Mouse (Mus musculus) hindbrain, postnatal 0 days (tissue): ENCODE results near the gene Cep95. TPM values are rescaled to one million over a fixed set of nuclear protein-coding genes. Genes with fewer than 3 reads are reported as not detected.
"Not testable (repeated sequence)": the region's sequence is repeated elsewhere in the genome, so short reads cannot be mapped to it uniquely, and the experiment has no call there.

ENCODE experiments used
- ATAC-seq: fragments of 200-750 bp; cut with Nextera tagmentation; 2 replicates; pipeline ENCODE4 v1.8.0; 2017; ENCODE audit warnings: mild to moderate bottlenecking, moderate TSS enrichment, moderate library complexity
- DNase-seq: peaks from one replicate; pipeline ENCODE4 v3.0.0-alpha.2; 2015; ENCODE audit warnings: low spot score
- H3K27ac ChIP-seq: fragments of 300-500 bp; sonication (generic); 2 replicates; pipeline ENCODE4 v1.5.1; 2014; ENCODE audit warnings: mild to moderate bottlenecking
- H3K27me3 ChIP-seq: fragments of 300-500 bp; sonication (generic); 2 replicates; pipeline ENCODE4 v1.6.1; 2014; ENCODE audit warnings: low read length, mixed read lengths; ENCODE audit not compliant: insufficient read depth
- H3K36me3 ChIP-seq: fragments of 300-500 bp; sonication (generic); 2 replicates; pipeline ENCODE4 v1.6.1; 2014; ENCODE audit warnings: low read length, mixed read lengths; ENCODE audit not compliant: insufficient read depth
- H3K4me1 ChIP-seq: fragments of 300-500 bp; sonication (generic); 2 replicates; pipeline ENCODE4 v1.6.1; 2014; ENCODE audit warnings: antibody characterized with exemption, low read length, mixed read lengths; ENCODE audit not compliant: insufficient read depth
- H3K4me2 ChIP-seq: fragments of 300-500 bp; sonication (generic); 2 replicates; pipeline ENCODE4 v1.6.1; 2014; ENCODE audit warnings: low read depth, mild to moderate bottlenecking, low read length, moderate library complexity, mixed read lengths
- H3K4me3 ChIP-seq: fragments of 300-500 bp; sonication (generic); 2 replicates; pipeline ENCODE4 v1.5.1; 2014; ENCODE audit warnings: low read length
- H3K9ac ChIP-seq: fragments of 300-500 bp; sonication (generic); replicated peaks from 2 replicates; pipeline ENCODE4 v1.6.1; 2014; ENCODE audit warnings: mild to moderate bottlenecking, low read length, moderate library complexity, mixed read lengths
- H3K9me3 ChIP-seq: fragments of 300-500 bp; sonication (generic); 2 replicates; pipeline ENCODE4 v1.6.1; 2016; ENCODE audit warnings: low read length, mixed read lengths
- CTCF ChIP-seq: IDR thresholded peaks from 2 replicates; pipeline ENCODE4 v1.5.1; 2016; ENCODE audit warnings: antibody characterized with exemption, control low read depth, low read depth
- WGBS: fragments of 180-500 bp; shearing (Covaris S2); extraction: QIAGEN DNeasy Blood & Tissue Kit; methylation state at CpG from one replicate; pipeline ENCODE4 v1.1.7; 2014; 5-methylcytosine and 5-hydroxymethylcytosine counted together
- polyA plus RNA-seq: library from polyadenylated mRNA; unstranded; fragments of >200 nt; fragmentation: Nextera tagmentation; extraction: Ambion mirVana; gene quantifications from 2 replicates; pipeline ENCODE4 v1.2.1, GENCODE M21; 2015
- total RNA-seq: library from RNA; depleted of rRNA; stranded (reverse); fragments of >200 nt; gene quantifications from 2 replicates; pipeline ENCODE4 v1.2.3, GENCODE M21; 2014

The Cep95 gene
- total and polyA plus RNA-seq, 2 experiments from 2014 or later: 7.2 to 9.0 TPM

DNA sequence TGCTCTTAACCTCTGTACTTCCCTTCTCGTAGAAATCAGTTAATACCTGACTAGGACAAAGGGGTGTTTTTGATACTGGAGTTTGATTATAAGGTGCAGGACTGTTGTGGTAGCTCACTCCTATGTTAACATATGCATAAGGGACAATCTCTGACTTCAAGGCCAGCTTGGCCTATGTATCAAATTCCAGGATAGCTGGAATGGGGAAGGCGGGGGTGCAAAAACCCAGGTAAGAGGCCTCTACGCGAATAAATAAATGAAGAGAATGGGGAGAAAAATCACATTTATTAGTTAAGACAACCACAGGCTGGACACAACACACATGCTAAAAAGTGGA is 9.0 kb upstream of the Cep95 start:
- no peak; the same call in 1 of the 2 replicates for ATAC-seq
- Histone ChIP-seq H3K36me3 (peaks cover 34% of the 10 kb centered on the region), H3K4me1 (0 out of 2 replicates have a peak, but pooled peaks cover 2% of the 10 kb centered on the region), H3K4me2 (peak overlapping the region; percentile 92), H3K27ac (peak overlapping the region; percentile 88), H3K9me3 (no peaks in the 10 kb centered on the region), H3K27me3 (no peaks in the 10 kb centered on the region), H3K9ac (0 out of 2 replicates have a peak overlapping the region, but pooled peaks have one; percentile 76), H3K4me3 (no peak overlapping the region)
- no peak for DNase-seq
- 57% methylated on average over 4 of the region's 4 CpGs for WGBS
- no peak for TF ChIP-seq CTCF

DNA sequence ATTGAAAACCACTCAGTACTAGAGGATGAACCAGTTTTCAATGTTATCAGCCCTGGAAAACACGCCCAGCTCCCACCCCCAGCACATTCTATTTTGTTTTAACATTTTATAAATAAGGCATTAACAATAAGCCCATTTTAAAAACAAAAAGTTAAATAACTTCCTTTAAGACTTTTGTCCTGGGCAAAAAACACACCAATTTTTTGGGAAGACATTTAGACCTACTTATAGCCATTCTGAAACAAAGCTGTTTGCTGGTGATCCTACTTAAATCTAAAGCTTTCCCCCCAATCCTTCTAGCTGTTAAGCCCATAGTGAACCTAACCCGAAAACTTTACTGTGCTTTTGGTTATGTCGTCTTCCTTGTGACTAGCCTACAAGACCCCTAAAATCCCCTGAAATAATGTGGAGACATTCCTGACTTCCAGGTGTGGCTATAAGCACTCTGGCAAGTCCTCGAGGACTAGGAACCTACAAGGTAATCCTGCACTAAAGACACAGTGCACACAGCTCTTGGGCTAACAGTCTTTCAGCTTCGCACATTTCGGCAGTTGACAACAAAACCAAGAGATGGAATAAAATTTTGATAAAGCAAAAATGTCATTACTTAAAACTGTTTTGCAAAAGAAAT is 8.3 kb upstream of the Cep95 start:
- H3K36me3 ChIP-seq: peaks cover 33% of the 10 kb centered on the region
- H3K27me3 ChIP-seq: no peaks in the 10 kb centered on the region
- TF ChIP-seq CTCF: no peak
- 80% methylated on average over 6 of the region's 6 CpGs for WGBS
- 0 out of 2 replicates have a peak, but pooled peaks cover 7% of the 10 kb centered on the region for H3K4me1 ChIP-seq
- no peak overlapping the region for H3K4me3 ChIP-seq
- DNase-seq: no peak
- H3K27ac ChIP-seq: no peak overlapping the region
- H3K4me2 ChIP-seq: no peak overlapping the region
- no peaks in the 10 kb centered on the region for H3K9me3 ChIP-seq
- no peak overlapping the region for H3K9ac ChIP-seq
- ATAC-seq: no peak

DNA sequence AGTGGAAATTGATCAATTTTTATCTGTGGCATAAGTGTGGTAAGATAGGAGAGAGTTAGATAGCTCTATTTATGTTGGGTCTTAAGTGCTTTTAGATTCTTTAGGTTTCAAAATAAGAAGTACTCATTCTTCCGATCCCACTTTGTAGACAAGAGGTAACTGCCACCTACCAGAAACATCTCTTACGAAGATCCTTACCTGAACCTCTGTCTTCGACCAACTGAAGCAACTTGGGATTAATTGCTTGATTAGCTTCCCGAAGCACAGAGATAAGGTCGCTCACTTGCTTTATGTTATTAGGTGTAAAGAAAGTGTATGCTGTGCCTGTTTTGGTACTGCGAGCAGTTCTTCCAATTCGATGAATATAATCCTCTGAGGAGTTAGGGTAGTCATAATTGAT is 6.8 kb upstream of the Cep95 start:
- not testable (repeated sequence) for H3K4me1 ChIP-seq, H3K4me3 ChIP-seq, H3K9me3 ChIP-seq, H3K4me2 ChIP-seq, H3K9ac ChIP-seq, DNase-seq, ATAC-seq, H3K27me3 ChIP-seq, H3K27ac ChIP-seq
- H3K36me3 ChIP-seq: peaks cover 34% of the 10 kb centered on the region
- WGBS: 90% methylated on average over 7 of the region's 7 CpGs

DNA sequence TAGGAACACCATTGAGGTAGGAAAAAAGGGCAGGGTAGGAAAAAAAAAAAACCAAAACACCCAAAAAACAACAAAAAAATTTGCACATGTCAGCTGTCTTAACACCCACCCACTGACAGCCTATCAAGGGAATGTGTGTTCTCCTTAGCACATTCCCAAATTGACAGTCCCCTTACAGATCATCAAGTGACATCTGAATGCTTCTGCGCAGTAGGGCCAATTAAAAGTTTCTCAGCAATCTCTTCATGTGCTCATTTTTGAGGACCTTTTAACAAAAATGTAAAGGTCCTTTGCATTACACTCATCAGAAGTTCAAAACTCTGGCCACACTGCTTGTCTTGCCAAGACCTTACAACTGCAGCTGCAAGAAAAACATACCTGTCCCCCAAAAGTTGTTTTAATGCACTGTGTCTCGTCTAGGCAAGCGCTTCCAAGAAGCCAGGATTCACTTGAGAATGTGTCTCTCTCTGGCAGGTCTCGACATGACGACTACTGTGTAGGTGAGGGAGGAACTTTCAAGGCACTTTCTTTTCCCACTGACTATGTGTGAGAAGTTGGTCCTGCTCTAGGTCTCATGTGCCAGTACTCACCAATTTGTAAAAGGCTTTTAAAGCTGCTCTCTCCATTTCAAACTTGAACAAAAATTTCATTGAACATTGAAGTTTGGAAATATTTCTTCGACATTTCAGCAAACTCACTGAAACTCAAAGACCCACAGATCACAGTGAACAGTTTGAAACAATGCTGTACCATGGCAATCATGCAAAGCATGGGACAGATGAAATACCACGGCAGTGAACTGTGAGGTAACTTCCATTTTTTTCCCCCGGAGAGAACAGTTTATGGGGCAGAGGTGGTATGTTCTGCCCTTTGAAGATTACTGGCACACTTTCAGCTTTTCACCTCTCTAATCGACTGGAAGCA is 5.9 kb upstream of the Cep95 start:
- Histone ChIP-seq H3K9ac (no peak overlapping the region), H3K27ac (no peak overlapping the region), H3K4me3 (no peak overlapping the region), H3K4me2 (no peak overlapping the region), H3K36me3 (peaks cover 34% of the 10 kb centered on the region), H3K4me1 (0 out of 2 replicates have a peak, but pooled peaks cover 8% of the 10 kb centered on the region), H3K9me3 (no peaks in the 10 kb centered on the region), H3K27me3 (no peaks in the 10 kb centered on the region)
- DNase-seq (no peak), ATAC-seq (no peak)
- WGBS: 82% methylated on average over 9 of the region's 9 CpGs
- no peak for TF ChIP-seq CTCF

DNA sequence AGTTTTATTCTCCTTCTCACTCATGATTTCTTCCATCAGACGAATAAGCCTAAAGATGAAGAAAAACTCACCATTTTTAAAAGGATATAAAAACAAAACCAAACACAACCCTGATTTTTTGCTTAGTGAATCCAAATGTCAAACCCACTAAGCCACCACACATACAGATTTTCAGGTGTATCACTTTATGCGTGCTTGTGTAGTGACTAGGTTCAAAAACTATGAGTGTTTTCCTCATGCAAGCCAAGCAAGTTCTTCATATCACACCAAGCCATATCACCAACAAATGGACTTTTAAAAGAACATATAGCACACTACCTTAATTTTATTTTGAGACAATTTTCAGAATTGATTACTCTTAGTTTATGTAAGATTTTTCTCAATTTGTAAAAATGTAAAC is 4.6 kb upstream of the Cep95 start:
- H3K27me3 ChIP-seq: no peaks in the 10 kb centered on the region
- ATAC-seq (no peak), DNase-seq (no peak)
- H3K27ac ChIP-seq: no peak overlapping the region
- no peak overlapping the region for H3K9ac ChIP-seq
- TF ChIP-seq CTCF: no peak
- no peaks in the 10 kb centered on the region for H3K9me3 ChIP-seq
- H3K4me3 ChIP-seq: no peak overlapping the region
- H3K36me3 ChIP-seq: peaks cover 34% of the 10 kb centered on the region
- 84% methylated on average over 2 of the region's 2 CpGs for WGBS
- no peak overlapping the region for H3K4me2 ChIP-seq
- 0 out of 2 replicates have a peak, but pooled peaks cover 8% of the 10 kb centered on the region for H3K4me1 ChIP-seq

DNA sequence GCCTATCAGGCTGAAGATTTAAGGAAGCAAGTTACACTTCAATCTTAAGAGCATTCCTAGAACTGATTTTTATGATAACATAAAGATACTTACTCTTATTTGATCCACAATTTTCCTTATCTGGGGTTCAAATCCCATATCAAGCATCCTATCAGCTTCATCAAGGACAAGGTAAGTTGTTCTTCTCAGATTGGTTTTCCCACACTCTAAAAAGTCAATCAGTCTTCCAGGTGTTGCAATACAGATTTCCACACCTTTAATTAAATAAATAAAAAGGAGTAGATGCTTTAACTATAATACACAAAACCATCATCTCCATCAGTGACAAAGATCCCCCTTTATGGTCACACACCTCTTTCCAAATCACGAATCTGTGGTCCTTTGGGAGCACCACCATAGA is 4.0 kb upstream of the Cep95 start:
- Histone ChIP-seq H3K27me3 (no peaks in the 10 kb centered on the region), H3K4me1 (0 out of 2 replicates have a peak, but pooled peaks cover 8% of the 10 kb centered on the region), H3K9ac (no peak overlapping the region), H3K27ac (no peak overlapping the region), H3K36me3 (peaks cover 34% of the 10 kb centered on the region), H3K9me3 (no peaks in the 10 kb centered on the region), H3K4me2 (peak overlapping the region; percentile 71; the same call in 1 of the 2 replicates), H3K4me3 (no peak overlapping the region)
- WGBS: 60% methylated on average over 1 of the region's 1 CpGs
- ATAC-seq (no peak), DNase-seq (no peak)
- no peak for TF ChIP-seq CTCF
